Mouse (Mus musculus): ENCODE measurements around the gene Ccdc148.

Ccdc148 gene

GRCm38 (mm10) chr2:58925551-58925950, 234.9 kb downstream of the Ccdc148 start:
- in situ Hi-C loops (cut with MboI; ENCODE audit: low sequenced_read_pairs) = no loop called here

GRCm38 (mm10) chr2:58918351-58918750, 242.1 kb downstream of the Ccdc148 start:
- in situ Hi-C loops (cut with MboI; ENCODE audit: low sequenced_read_pairs) = no loop called here

GRCm38 (mm10) chr2:58912339-58912738, 248.1 kb downstream of the Ccdc148 start:
- in situ Hi-C loops (cut with MboI; ENCODE audit: low sequenced_read_pairs) = no loop called here

GRCm38 (mm10) chr2:58906814-58907516, 253.5 kb downstream of the Ccdc148 start:
- in situ Hi-C loops (cut with MboI; ENCODE audit: low sequenced_read_pairs) = no loop called here

- in situ Hi-C loops (cut with MboI; ENCODE audit: low sequenced_read_pairs) = no loop called here
Measured at GRCm38 (mm10) chr2:58905057-58905456, 255.4 kb downstream of the Ccdc148 start.

GRCm38 (mm10) chr2:58879876-58880275, 280.6 kb downstream of the Ccdc148 start:
- in situ Hi-C loops (cut with MboI; ENCODE audit: low sequenced_read_pairs) = no loop called here

GRCm38 (mm10) chr2:58859134-58859533, 301.3 kb downstream of the Ccdc148 start, which contains the start of gene Gm11099:
TSS of gene Gm11099 (plus strand) at chr2:58859434.
- in situ Hi-C loops (cut with MboI; ENCODE audit: low sequenced_read_pairs) = no loop called here

GRCm38 (mm10) chr2:58844499-58844898, 316.0 kb downstream of the Ccdc148 start:
- in situ Hi-C loops (cut with MboI; ENCODE audit: low sequenced_read_pairs) = no loop called here

- in situ Hi-C loops (cut with MboI; ENCODE audit: low sequenced_read_pairs) = no loop called here
Measured at GRCm38 (mm10) chr2:58842443-58842842, 318.0 kb downstream of the Ccdc148 start.

GRCm38 (mm10) chr2:58841021-58841420, 319.5 kb downstream of the Ccdc148 start:
- in situ Hi-C loops (cut with MboI; ENCODE audit: low sequenced_read_pairs) = no loop called here

- in situ Hi-C loops (cut with MboI; ENCODE audit: low sequenced_read_pairs) = no loop called here
Measured at GRCm38 (mm10) chr2:58832253-58832980, 328.1 kb downstream of the Ccdc148 start.

- in situ Hi-C loops (cut with MboI; ENCODE audit: low sequenced_read_pairs) = no loop called here
Measured at GRCm38 (mm10) chr2:58829981-58830742, 330.3 kb downstream of the Ccdc148 start.

GRCm38 (mm10) chr2:58828910-58829600, 331.4 kb downstream of the Ccdc148 start:
- in situ Hi-C loops (cut with MboI; ENCODE audit: low sequenced_read_pairs) = no loop called here

GRCm38 (mm10) chr2:58812941-58813340, 347.5 kb downstream of the Ccdc148 start:
- in situ Hi-C loops (cut with MboI; ENCODE audit: low sequenced_read_pairs) = no loop called here

- in situ Hi-C loops (cut with MboI; ENCODE audit: low sequenced_read_pairs) = no loop called here
Measured at GRCm38 (mm10) chr2:58799623-58800022, 360.9 kb downstream of the Ccdc148 start.

- in situ Hi-C loops (cut with MboI; ENCODE audit: low sequenced_read_pairs) = no loop called here
Measured at GRCm38 (mm10) chr2:58799126-58799525, 361.4 kb downstream of the Ccdc148 start.

- in situ Hi-C loops (cut with MboI; ENCODE audit: low sequenced_read_pairs) = no loop called here
Measured at GRCm38 (mm10) chr2:58797506-58797905, 363.0 kb downstream of the Ccdc148 start.

GRCm38 (mm10) chr2:58795432-58795831, 365.1 kb downstream of the Ccdc148 start:
- in situ Hi-C loops (cut with MboI; ENCODE audit: low sequenced_read_pairs) = no loop called here

GRCm38 (mm10) chr2:58794489-58794888, 366.0 kb downstream of the Ccdc148 start:
- in situ Hi-C loops (cut with MboI; ENCODE audit: low sequenced_read_pairs) = no loop called here

GRCm38 (mm10) chr2:58790361-58790760, 370.1 kb downstream of the Ccdc148 start:
- in situ Hi-C loops (cut with MboI; ENCODE audit: low sequenced_read_pairs) = no loop called here

GRCm38 (mm10) chr2:58789934-58790333, 370.5 kb downstream of the Ccdc148 start:
- in situ Hi-C loops (cut with MboI; ENCODE audit: low sequenced_read_pairs) = no loop called here
